Mouse (Mus musculus) heart, postnatal 25 days (tissue): ENCODE data around the gene Plac9a. TPM values are rescaled to one million over a fixed set of nuclear protein-coding genes. Genes with fewer than 3 reads are reported as not detected.
"Not testable (repeated sequence)": the region's sequence is repeated elsewhere in the genome, so short reads cannot be mapped to it uniquely, and the experiment has no call there.

Experiments
- DNase-seq: peaks from one replicate; pipeline ENCODE4 v3.0.0; 2022; ENCODE audit warnings: low spot score
- intact Hi-C: fragments of 180-260 bp; cut with DNase I; formaldehyde crosslinking; loops from one replicate; pipeline ENCODE4 v1.15.1; 2025
- total RNA-seq, 2 experiments: library from RNA; stranded (reverse); gene quantifications; 2 replicates each; pipeline ENCODE4 v1.2.3; 2021

Gene Plac9a
- total RNA-seq = 1 to 10 TPM; 3.0 to 3.6 TPM

DNA sequence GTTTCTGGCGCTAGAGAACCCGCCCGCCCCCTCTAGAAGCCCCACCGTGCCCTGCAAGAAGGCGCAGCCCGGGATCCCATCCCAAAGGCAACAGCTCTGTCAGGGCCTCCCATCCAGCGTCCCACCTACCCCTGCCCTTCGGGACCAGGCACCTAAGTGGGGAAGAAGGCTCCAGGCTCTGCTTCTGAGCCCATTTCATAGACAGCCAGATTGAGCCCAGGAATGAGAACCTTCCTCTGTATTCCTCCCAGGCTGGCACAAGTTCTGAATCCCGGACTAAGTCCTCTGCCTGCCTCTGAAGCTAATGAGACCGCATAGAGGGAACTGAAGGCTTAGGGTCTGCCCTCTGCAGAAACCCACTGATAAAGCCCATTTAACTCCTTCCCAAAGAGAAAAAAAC is at the start of gene Plac9a:
Plac9a (minus strand) TSS at position 101 of the 400 bp plus-strand sequence.
- intact Hi-C loops, DNase-seq: not testable (repeated sequence)

DNA sequence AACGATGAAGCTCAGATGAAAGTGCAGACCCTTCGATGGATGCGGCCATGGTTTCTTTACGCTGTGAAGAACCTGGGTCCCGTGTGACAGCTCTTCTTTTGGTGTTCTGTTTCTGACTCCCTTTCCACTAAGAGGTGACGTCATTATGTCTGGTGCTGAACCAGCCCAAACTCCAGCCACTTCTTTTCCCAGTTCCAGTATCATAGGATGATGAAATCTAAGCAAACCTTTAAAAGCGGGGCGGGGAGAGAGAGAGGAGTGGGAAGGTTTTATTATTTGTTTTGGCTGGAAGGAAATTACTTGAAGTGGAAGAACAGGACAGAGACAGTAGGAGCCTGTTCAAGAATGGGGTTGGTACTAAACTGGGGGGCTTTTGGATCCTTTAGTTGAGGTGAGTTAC is 35.1 kb upstream of the Plac9a start, which contains the start of gene Cphx1:
Cphx1 (plus strand) TSS at position 301 of the 400 bp plus-strand sequence.
- intact Hi-C loops, DNase-seq: not testable (repeated sequence)

DNA sequence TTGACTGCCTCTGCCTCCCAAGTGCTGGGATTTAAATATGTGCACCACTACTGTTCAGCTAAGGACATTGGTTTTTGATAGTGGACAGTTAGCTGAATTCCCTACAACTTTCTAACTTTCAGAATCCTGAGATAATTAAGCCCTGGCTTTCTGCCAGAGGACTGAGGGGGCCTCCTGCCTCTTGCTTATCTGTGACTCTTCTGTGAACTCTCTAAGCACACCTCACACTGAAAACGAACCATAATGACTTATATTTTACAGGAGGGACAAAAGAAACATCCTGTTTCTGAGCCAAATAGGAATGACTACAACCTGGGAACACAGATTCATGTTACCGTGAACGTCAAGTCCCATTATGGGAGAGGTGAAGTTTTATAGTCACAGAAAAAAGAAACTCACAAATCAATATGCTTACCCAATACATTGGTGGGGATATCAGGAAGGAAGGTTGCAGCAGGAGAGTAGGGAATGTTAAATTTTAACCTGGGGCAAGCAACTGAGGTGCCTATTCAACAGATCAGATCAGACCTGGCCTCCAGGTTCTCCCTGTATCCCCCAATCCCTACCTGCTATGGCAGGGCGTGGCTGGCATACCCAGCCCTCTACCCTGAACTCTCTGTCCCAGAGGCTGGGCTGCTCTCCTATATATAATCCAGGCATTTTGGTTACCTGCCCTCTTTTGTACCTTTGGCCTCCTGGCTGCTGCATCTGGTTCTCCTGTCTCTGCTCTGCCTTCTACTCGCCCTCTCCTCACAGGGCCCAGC is 34.1 kb upstream of the Plac9a start:
- intact Hi-C loops, DNase-seq: not testable (repeated sequence)

DNA sequence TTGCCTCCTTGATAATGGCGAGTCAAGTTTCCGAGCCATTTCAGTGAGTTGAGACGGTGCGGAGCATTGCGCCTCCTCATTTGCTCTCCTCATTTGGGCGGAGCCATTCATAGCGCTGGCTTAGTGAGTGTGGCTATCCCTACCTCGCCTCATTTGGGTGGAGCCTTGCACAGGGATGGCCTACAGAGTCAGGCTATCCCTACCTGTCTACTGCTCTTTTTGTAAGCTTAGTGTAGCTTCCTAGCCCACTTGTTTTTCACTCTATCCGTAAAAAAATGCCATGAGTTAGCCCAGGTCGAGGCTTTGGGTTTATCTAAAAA is 24.6 kb upstream of the Plac9a start, which contains the start of gene Tmem254a:
Tmem254a (minus strand) TSS at position 111 of the 320 bp plus-strand sequence.
- DNase-seq, intact Hi-C loops: not testable (repeated sequence)

DNA sequence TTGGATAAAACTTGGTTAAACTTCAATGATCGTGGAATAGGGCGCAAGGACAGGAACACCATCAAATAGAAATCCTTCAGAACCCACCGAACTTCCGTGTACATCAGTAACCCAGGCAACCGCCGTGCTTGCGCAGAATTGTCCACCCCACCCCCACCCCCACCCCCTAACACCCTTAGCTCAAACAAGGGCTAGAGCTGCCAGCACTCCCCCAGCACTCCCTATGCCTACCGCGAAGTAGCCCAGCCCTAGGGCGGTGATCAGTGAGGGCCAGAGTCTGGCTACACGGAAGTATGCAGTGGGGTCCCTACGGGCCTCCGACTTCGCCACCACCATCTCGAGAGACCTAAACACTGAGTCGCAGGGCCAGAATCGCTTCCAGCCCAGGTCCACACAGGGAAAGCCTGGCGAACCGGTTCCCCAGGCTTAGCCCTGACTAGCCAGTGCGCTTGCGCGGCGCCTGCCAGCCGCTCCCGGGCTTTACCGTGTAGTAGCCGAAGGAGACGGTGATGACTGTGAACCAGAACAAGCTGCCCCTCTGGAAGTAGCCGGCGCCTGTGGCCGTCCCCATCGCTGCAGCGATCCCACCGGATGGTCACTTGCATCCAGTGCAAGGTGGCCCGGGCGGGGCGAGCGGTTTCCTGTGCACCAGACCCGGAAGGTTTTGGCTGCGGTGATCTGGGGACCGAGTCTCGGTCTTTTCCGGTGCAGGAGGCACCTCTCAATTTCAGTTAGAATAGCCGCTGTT is 24.1 kb upstream of the Plac9a start:
- intact Hi-C loops, DNase-seq: not testable (repeated sequence)

DNA sequence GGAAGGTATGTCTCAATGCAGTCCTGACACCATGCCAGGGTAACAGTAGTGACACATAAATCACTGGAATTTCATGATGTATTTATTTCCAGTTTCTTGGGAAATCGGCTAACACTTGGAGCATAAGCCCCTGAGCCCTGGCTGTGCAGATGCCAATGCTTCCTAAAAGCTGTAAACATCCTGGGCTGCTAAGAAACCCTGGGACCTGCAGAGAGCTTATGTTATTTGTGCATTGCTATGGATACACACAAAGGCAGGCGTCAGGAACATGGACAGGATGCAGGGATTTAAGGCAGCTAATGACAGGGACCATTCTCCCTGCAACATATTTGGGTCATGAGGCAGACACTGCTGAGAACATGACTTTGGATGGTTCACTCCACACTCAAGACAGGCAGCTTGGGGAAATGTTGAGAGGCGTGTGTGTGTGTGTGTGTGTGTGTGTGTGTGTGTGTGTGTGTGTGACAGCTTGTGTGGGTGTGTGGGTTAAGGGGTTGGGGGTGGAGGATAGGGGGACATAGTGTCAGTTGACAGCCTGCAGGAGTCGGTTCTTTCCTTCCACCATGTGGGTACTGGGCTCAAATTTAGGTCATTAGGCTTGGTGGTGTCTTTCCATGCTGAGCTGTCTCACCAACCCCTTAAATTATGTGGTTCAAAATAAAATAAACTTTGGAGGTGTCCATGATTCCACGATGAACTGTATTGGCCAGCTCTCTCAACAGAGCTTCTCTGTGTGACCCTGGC is 15.7 kb upstream of the Plac9a start:
- DNase-seq, intact Hi-C loops: not testable (repeated sequence)

DNA sequence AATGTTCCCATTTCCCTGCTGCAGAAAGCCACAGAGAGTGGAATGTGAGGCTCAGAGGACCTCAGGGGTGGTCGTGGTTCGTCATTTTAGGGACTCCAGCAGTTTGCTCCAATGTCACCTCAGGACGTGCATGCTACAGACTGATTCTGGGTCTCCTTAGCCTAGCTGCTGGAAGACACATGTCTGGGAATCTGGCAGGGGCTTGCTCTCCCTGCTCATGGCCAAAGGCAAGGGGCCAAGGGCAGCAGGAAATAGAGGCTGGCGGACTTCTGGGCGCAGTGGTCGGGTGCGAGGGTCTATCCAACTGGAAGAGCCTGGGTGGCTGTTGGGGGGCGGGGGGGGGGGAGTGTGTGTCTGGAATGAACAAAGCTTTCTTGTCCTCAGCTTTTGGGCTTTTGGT is 6.1 kb upstream of the Plac9a start:
- intact Hi-C loops, DNase-seq: not testable (repeated sequence)

DNA sequence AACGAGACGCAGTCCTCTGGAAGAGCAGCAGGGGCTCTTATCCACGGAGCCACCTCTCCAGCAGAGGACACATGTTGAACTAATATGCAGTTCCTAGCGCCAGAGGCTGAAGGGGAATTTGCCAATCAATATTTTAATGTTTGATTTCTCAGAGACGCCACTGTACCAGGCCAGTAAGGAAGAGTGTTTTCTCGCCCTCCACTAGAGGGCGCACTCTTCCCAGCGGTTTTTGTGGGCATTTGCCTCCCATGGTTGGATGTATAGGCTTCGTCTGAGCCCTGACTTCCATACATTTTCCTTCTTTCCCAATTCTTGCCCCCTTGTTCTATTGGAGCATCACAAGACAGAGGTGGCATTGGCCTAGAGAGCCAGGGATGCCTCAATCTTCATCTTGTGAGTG is 4.4 kb upstream of the Plac9a start:
- intact Hi-C loops, DNase-seq: not testable (repeated sequence)

DNA sequence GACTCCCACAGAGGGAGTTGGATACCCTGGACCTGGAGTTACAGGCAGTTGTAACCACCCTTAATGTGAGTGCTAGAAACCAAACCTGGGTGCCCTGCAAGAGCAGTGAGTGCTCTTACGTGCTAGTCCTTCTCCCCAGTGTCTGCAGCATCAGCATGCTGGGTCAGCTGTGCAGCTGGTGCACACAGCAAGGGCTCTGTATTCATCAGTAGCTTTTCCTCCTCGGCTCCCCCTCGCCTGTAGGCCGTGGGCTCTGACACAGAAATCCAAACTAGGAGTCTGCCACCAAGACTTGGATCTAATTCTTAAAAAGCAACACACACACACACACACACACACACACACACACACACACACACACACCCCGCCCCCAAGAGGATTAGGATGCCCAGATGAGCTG is 2.3 kb upstream of the Plac9a start:
- intact Hi-C loops = not testable (repeated sequence)

DNA sequence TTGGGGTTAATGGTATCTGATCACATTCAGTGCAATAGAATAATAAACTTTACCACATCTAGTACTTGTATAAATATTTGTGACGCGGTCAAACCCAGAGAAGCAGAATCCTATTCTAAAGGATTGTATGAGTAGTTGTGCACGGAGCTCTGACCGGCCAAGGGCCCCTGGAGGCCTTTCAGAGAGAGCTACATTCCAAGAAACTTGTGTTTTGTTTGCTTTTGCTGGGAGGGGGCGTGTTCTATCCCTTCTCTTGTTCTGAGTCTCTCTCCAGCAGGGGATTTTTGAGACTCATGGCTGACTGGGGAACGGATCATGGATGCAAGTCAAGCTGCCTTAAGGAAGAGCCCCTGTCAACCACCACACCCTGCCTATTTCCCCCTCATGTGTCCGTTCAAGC is 7.2 kb downstream of the Plac9a start:
- DNase-seq, intact Hi-C loops: not testable (repeated sequence)

More for the DNA sequence above, 2.3 kb upstream of the Plac9a start:
- not testable (repeated sequence) for DNase-seq

DNA sequence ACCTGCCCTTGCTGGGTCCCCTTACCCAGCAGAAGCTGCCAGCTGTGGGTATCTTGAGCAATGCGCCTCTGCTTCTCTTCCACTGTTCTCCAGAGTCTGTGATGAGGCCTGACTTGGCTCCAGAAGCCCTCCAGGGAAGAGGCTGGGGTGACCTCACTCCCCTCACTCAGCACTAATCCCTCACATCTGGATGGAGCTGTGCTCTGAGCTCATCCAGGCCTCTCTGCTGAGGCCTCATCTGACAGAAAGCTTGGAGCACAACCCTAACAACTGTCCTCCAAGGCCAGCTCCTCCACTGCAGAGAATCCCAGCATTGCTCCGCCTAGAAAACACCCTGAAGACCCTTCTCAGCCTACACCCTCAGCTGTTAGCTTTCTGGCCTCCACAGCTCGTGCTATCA is 8.3 kb downstream of the Plac9a start:
- intact Hi-C loops, DNase-seq: not testable (repeated sequence)

DNA sequence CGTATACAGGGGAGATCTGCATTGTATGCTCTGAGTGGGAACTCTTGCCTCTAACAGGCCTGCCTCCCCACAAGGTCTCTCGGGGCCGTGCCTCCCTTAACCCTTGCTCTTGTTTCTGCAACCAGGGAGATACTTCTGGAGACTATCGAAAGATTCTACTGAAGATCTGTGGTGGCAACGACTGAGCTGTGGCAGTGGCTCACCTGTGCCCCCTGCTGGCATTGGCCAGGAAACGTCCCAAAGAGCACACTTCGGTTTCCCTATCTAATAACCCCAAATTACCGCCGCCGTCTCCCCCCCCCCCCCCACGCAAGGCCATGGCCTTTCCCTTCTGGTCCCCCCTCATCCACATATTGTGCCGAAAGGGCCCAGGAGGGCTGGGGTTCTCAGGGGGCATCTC is 17.0 kb downstream of the Plac9a start:
- DNase-seq, intact Hi-C loops: not testable (repeated sequence)

DNA sequence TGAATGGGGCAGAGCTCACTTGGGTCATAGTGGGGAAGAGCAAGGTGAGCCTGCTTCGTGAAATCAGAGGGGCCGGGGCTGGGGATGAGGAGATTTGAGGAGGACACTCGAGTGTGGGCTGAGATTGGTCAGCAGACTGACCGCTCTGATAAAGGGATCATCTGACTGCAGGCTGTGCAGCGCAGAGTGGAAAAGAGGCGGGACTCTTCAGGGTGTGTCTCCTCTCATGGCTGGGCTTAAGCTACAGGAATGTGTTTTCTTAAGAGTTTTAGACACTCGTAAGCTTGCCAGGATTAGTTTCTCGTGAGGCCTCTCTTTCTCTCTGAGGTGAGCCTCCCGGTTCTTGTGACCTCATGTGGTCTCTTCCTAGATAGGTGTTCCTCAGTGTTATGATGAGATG is 21.1 kb downstream of the Plac9a start:
- intact Hi-C loops, DNase-seq: not testable (repeated sequence)

DNA sequence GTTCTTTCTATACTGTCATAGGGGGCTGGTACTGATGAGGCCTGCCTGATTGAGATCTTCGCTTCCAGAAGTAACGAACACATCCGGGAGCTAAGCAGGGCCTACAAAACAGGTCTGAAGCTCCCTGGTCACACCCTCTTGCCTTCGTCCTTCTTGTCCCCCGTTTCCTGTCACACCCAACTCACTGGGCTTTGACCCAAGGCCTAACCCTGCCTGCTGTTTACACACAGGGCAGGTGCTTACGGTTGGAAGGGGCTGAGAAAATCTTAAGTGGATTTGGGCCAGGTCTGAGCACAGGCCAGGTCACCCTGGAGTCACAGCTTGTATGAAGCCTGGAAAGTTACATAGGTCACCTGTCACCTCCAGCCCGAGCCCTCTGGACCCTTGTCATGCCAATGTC is 26.3 kb downstream of the Plac9a start:
- DNase-seq, intact Hi-C loops: not testable (repeated sequence)

DNA sequence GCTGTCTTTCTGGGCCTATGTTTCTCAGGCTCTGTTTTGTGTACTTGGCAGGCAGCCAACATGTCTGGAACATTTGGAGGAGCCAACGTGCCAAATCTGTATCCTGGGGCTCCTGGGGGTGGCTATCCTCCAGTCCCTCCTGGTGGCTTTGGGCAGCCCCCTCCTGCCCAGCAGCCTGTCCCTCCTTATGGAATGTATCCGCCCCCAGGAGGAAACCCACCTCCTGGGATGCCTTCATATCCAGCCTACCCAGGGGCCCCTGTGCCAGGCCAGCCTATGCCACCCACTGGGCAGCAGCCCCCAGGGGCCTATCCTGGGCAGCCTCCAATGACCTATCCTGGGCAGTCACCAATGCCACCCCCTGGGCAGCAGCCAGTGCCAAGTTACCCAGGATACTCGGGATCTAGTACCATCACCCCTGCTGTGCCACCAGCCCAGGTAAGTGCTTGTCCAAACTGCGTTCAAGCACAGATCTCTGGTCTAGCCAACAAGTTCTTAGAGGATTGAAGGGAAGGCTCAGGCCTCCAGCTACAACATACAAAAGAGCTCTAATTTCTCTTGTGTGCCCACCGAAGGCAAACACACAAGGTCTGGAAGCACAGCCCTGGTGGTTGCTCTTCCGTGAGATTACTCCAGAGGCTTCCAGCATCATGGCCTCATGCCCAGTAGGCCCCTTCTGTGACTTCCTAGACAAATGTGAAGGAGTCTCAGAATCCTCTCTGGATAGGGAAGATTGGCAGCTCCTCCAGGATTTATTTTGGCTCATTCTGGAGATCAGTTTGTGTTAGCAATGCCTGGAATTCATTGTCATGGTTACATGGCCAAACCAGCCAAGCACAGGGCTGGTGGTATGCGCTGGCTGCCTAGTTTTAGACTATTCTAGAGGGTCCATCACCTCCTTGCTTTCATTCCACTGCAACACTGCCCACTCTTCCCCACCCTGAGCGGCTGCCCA is 30.2 kb downstream of the Plac9a start:
- no peak for DNase-seq
- intact Hi-C loops = no loop called here

DNA sequence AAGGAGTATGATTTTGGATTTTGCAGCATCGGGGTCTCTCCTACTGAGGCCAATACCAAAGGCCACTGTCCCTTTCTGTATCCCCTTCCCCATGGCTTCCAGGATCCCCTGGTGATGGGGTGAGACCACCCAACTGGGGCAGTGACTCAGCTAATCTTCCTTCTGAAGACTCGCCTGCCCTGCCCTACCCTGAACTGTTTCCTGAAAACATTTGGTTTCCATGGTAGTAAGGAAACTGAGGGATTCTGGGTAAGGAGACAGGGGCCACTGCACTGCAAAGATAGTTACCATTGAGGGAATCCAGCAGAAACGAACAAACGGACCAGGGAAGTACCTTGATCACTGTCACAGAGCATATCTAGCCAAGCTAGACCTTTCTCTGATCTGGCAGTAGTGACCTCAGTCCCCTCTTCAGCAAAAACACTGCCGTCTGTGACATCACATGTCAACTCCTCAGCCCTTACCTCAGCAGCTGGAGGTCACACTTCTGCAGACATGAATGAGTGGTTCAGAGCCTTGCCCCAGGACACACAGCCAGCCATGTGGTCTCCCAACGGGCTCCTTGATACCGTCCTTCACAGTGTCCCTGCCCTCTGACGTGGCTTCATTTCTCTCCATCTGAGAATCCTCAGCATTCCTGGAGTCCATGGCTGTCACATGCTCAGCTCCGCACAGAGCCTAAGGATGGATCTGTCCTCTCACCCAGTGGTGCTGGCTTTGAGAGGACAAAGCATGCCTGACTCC is 33.6 kb downstream of the Plac9a start:
- intact Hi-C loops = no loop called here
- DNase-seq = no peak

DNA sequence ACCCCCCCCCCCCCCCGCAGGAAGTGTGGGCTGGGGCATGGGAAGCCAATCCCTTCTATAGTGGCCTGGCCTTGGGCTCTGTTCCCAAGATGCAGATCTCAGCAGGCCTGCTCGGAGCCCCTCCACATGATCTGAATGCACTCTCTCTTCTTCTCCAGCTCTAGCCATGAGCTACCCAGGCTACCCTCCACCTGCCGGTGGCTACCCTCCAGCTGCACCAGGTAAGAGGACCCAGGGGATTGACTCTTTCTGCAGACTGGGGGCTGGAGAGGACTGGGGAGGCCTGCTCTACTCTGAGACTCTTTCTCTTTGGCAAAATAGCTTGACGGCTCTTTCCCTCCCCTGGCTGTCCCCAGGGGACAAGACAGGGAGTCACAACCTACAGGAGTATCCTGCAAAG is 34.2 kb downstream of the Plac9a start:
- intact Hi-C loops = no loop called here
- no peak for DNase-seq

DNA sequence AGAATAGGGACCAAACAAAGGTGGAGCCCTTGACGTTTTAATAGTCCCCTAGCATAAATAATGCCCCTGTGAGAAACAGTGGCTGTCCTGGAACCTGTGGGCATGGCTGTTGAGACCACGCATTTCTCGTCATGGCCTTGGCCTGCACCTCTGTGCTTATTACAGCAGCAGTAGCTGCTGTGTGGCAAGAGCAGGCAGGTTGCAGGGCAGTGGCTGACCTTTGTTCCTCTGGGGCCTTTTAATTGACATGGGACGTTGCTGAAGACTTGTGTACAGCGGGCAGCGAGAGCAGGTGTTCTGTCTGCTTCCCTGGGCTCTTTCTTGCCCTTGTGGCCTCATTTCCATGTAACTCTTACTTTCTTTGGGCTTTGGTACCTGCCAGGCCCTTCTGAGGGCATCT is 35.1 kb downstream of the Plac9a start:
- no peak for DNase-seq
- intact Hi-C loops = no loop called here

DNA sequence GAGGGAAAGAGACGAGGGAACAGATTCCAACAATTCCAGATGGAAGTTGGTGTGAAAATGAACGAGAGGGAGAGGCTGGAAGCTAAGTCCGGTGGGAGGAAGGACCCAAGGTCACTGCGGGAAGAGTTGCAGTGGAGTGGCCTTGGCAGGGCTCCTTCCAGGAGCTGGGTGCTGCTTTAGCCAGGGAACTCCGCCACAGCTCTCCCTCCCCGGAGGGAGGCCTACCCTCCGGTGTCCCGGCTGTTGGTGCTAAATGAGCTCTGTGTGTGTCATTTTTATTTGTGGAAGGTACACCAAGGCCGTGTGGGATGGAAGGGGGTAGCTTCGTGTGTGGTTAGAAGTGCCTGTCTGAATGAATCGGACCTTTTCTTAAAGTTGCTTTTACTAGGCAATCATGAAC is 36.1 kb downstream of the Plac9a start:
- intact Hi-C loops = no loop called here
- DNase-seq = no peak
